Mouse (Mus musculus): Measurements from ENCODE around the gene Vps35l.
A peak's percentile ranks its signal among the peaks of the same experiment; 100 is the strongest.

Gene Vps35l

DNA sequence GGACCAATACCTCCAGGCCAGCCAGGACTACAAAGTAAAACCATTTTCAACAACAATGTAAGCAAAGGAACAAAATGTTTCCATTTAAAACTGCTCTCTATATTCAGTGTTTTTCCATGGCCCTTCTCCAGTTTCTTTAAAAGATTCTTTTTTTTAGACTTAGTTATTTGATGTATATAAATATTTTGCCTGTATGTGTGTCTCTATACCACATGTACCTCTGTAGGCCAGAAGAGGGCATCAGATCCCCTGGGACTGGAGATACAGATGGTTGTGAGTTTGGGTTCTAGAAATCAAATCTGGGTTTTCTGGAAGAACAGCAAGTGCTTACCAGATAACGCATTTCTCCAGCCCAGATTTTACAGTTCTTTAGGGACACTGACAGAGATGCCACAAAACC, 1.3 kb upstream of the Vps35l start:
- no peak for DNase-seq (ENCODE audit: low spot score)

DNA sequence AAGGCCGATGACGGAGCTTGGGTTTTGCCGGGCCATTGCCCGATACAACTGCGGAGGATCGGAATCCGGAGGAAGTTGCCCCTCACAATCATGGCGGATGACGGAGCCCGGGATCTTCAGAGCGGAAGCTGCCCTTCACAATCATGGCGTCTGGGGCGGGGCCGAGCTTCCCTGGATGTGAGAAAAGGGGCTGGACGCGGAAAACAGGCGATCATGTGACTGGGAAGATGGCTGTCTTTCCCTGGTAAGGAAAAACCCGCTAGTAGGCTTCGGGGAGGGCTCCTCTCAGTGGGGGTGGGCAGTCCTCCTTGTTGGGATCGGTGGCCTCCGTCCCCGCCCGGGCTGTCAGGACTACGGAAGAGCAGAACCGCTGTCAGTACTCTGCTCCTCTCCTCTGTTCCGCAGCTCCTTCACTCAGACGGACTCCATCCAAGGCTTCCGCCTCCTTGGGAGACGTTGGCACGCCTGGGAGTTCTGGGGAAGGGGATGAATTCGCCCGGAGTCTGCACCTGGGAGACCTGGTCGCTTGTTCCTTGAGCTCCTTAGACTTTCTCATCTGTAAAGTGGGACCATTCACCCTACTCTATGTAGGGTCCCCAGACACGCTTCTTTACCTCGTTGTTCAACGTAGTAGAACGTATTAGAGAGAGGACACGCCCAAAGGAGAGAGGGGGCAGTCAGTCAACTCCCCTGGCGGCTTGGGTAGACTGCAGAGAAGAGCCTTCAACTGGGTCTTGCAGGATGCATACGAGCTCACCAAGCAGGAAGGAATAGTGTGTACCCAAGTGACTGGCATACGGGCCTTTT, 709 bp downstream of the Vps35l start:
- peak; percentile 97 for DNase-seq (ENCODE audit: low spot score)

DNA sequence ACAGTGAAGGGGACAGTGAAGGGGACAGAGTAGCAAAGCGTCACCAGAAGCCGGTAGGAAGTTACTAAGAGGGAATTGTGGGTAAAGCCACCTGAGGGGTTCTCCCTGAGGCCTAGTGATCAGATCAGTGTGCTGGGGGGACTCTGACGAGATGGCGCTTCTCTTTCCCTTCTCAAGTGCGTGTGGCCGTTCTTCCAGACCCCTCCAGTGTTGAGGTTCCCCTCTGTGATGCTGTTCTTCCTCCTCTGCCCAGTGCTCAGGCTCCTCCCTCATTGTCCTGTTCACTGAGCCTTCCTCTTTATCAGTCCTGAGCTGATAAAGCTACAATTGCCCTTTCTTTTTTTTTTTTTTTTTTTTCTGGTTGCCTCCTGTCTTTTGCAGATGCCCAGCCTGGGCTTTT, 2.3 kb downstream of the Vps35l start:
- DNase-seq (ENCODE audit: low spot score), result no peak

DNA sequence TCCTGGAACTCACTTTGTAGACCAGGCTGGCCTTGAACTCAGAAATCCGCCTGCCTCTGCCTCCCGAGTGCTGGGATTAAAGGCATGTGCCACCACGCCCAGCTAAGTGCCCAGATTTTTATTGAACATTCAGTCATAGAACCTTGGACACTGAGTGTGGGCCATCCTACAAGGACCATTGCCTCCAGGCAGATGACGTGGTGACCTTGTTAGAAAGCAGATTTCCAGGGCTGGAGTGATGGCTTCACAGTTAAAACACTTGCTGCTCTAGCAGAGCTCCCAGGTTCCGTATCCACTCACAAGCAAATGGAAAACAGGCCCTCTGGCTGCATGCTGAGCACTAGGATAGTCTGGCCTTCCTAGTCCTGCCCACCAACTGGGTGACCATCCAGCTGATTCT, 4.7 kb downstream of the Vps35l start:
- DNase-seq (ENCODE audit: low spot score), result no peak

DNA sequence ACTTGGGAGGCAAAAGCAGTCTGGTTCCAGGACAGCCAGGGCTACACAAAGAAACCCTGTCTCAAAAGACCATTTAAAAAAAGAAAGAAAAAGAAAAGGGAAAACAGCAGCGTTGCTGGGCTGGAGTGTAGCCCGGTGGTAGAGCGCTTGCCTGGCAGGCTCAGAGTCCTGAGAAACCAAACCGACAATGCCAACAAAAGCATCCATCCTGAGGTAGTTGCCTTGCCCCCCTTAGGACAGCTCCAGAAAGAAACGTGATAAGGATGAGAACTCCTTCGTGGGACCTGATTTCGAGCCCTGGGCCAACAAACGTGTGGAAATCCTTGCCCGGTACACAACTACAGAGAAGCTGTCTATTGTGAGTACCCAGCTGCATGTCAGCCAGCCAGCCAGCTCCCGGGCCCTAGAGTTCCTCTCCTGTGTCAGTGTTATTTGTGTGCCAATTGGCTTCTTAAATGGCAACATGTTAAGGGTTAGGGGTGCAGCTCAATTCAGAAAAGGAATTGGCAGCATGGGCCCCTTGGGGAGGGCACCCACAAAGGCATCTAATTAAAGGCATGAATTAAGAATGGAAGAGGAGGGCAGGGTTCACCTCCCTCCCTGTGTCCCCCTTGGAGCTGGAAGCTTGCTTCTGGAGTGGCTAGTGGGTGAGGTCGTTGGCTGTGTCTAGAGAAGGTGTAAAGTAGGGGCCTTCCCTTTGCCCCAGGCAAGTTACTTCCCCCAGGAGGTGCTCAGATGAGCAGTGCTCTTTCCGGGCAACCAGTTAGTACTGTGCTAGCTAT, 8.1 kb downstream of the Vps35l start:
- DNase-seq (ENCODE audit: low spot score), result peak; percentile 43

DNA sequence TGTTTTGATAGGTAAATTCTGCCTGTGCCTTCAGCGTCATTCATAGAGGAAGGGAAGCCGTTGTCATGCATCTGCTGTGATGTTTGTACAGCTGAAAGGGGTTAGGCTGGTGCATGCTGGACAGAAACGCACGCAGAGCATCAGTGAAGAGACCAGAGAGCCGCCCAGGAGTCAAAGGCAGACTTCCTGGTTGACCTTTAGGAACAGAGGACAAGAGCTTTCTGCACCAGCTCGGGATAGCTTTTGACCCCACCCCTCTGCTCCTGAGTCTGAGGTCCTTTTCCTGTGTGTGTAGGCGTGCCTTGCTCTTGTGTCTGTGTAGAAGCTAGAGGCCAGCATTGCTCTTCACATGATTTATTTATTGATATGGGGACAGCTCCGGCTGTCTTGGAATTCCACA, 9.7 kb downstream of the Vps35l start:
- no peak for DNase-seq (ENCODE audit: low spot score)

DNA sequence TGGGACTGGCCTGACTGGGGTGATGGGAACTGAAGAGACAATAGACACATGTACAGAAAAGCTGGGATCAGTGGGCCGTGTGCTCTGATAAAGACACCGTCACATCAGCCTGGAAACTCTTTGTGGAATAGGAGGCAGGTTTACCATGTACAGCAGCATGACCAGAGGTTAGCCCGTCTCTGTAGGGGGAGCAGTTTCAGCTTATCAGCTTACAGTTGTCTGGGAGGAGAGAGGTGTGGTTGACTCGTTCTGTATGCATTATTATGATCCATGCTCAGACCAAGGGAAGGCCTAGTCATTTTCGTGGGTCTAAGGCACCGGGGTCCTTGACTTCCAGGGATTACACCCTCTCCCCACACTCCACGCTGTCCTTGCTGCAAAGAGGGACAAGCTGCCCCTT, 11.6 kb downstream of the Vps35l start:
- DNase-seq (ENCODE audit: low spot score), result no peak

DNA sequence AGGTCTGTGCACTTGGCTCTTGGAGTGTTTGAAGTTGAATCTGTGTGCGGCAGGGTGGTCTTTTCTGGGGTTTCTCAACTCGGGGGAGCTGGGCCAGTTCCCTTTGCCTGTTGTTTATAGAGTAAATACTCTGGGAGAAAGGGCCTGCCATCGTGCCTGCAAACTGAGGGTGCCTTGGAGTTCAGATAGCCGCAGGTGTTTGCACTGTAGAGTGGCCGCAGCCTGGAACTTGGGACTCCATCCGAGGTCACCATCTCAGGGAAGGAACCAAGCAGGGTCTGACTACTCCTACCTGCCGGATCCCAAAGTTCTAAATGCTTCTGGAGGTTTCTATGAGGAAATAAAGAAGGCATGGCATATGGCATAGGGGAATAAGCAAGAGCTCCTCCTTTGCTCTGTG, 15.7 kb downstream of the Vps35l start:
- DNase-seq (ENCODE audit: low spot score), result no peak

DNA sequence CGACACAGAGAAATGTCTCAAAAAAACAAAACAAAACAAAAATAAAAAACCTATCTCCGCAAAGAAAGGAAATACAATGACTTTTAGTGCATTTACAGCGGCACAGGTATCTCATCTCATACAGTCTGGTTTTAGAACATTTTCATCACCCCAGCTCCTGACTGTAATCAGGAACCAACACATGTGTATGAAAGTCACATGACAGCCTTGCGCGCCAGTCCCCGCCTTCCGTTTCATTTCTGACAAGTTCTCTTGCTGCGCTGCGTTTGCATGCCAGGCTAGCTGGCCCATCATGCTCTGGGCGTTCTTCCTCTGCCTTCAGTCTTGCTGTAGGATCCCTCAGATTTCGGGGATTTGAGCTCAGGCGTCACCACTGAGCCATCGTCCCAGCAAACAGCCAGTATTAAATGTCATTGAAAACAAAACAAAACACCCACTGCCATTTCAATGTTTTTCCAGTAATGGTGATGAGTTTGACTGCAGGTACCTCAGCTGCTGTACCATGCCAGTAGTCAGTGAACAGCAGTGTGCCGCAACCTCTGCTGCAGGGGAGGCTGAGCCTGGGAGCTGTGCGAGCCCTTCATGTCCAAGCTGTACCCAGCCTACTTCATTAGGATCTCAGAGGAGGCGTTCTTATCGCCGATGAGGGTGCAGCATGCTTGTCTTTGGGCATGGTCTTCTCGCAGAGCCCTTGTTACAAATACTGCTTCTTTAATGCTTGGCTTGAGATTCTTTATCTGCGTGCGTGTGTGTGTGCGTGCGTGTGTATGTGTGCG, 16.7 kb downstream of the Vps35l start:
- no peak for DNase-seq (ENCODE audit: low spot score)

DNA sequence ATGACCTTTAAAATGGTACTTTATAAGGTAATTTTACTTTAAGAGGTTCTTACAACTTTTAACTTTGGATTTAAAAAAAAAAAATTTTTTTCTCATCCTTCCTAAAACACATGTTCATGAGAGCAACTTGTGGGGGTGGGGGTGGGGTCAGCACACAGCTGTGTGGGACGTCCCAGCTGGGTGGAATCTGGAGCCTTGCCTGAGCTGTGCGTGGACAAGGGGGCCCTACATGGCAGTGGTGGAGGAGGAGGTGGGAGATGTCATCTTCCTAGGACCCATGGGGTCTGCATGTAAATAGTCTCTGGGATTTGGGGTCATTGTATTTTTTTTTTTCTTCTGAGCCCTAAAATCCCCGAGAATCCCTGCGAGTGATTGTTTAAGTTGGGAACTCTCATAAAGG, 18.3 kb downstream of the Vps35l start:
- no peak for DNase-seq (ENCODE audit: low spot score)

DNA sequence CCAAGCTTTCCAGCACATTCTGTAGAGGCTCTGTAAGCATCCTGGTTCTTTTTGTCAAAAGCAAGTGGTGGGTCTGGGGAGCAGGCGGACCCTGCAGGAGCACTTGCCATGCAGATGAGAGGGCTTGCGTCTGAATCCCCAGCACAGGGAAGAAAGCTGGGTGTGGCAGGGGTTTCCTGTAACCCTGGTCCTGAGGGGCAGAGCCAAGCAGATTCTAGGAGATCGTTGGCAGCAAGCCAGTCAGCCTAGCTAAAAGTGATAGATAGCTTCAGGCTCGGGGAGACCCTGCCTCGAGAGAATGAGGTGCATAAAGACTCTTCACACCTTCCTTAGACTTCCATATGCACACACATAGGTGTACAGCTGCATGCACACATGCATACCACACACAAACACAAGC, 19.3 kb downstream of the Vps35l start:
- no peak for DNase-seq (ENCODE audit: low spot score)

DNA sequence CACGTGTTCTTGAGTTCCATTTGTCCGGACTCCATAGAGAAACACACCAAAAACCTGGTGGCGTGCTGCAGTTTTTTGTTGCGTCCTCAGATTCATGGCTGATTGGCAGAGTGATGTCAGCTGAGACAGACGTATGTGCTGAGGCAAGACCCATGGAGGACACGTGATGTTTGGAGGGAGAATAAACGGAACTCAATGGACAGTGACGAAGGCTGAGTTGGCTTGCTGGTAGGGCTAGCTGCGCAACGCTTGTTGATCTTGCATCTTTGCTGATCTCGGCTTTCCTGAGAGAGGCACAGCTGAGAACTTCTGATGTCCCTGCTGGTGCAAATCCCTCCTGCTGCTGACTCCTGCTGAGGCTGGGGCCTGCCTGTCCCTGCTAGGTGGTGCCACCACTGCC, 23.9 kb downstream of the Vps35l start:
- no peak for DNase-seq (ENCODE audit: low spot score)

DNA sequence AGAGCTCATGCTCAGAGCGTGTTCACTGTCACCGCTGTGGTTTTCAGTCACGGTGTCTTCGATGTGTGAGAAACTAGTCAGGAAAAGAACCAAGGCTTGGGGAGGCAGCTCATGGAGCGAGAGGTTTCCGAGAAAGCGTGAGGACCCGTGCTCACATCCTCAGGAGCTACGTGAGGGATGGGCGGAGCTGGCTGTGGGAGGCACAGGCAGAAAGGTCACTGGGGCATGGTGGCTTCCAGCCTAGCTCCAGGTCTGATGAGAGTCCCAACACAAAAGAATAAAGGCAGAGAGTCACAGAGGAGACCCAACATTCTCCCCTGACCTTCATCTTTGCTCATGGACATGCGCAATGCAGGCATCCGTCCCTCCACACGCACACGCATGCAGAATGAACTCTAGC, 24.7 kb downstream of the Vps35l start:
- no peak for DNase-seq (ENCODE audit: low spot score)

DNA sequence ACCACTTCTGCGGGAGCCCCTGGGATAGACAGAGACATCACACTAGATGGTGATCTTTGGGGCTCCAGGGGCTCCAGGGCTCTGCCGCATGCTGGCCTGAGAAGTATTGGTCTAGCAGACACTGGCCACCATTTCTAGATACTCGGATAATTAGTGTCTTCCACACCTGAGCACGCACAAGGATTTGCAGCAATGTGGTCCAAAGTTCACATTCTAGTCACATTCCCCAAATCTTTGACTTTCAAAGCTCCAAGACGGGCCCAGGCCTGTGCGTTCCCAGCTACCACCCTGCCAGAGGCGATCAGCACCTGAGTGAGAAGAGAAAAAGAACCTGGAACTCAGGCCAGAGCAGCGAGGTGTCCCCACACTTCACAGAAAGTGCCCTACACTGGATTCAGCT, 25.6 kb downstream of the Vps35l start:
- DNase-seq (ENCODE audit: low spot score), result no peak

DNA sequence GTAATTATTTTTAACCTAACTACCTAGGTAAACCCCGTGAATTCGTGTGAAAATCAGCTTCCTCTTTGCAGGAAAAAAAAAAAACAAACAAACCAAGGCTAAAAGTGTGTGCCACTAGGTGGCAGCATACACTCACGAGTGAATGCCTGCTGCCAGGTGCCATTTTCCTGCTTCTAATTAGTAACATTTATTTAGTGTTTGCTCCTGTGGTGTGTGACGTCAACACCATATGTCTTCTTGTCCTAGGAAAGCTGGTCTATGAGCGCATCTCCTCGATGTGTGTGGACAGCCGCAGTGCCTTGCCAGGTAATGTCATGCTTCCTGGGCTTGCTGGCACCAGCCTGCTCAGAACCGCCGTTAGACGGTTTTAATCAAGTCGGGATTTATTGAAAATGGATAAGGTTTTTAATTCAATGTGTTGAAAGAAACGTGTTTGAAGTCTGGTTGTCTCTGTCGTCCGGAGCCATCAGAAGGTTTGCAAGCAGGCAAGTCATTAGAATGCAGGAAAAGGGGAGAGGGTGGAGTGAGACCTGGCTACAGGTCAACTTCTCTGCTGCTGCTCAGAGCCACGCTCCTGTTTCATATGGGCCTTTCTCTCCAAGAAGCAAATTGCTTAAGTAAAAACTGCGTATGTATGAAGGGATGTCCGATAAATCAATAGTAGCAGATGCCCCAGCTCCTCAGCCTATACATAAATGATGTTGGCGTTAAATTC, 26.2 kb downstream of the Vps35l start:
- DNase-seq (ENCODE audit: low spot score), result peak; percentile 80

DNA sequence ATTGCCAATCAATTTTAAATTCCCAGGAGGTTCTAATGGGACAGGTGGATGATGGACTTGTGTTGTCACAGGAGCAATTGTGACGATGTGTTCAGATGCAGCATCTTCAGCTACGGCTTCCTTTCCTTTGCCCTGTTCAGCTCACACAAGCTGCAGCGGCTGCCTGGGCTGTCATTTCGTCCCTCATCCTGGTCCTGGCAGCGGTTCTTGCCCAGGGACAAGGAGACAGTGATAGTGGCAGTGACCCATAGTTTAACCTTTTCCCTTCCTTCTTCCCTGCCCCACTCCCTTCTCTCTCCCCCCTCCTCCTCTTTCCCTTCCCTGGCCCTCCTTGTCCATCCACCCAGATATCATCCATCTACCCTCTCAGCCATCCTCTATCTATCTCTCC, 26.8 kb downstream of the Vps35l start:
- DNase-seq (ENCODE audit: low spot score), result no peak

DNA sequence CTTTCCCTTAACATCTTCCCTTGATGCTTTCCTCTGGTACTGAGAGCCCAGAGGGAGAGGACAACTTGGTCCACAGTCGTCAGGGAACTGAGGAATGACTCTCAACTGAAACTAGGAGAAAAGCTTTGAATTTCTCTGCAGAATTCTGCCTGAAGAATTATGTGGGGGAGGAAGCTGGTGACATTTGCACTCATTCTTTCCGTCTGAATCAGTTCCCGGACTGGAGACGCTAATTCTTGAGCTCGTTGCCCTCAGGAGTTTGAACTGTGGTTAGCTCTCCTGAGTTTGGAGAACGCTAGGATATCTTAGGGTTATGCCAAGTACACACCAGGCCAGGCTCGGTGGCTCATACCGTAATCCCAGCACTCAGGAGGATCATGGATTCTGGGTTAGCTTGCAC, 29.2 kb downstream of the Vps35l start:
- no peak for DNase-seq (ENCODE audit: low spot score)

DNA sequence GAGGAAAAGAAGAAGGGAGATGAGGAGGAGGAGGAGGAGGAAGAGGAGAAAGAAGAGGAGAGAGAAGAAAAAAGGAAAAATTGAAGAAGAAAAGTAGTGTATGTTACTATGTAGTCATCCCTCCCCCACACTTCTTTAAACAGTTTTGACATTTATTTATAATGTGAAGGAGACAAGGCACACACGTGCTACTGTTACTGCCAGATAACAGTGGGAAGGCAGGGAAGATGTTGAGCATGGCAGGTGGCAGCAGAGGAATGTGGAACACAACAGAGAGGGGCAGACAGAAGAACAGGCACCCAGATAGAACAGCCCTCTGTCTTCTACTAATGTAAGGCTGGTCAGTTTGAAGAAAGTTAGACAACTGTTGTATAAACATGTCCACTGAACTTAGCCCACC, 29.6 kb downstream of the Vps35l start:
- DNase-seq (ENCODE audit: low spot score), result no peak

DNA sequence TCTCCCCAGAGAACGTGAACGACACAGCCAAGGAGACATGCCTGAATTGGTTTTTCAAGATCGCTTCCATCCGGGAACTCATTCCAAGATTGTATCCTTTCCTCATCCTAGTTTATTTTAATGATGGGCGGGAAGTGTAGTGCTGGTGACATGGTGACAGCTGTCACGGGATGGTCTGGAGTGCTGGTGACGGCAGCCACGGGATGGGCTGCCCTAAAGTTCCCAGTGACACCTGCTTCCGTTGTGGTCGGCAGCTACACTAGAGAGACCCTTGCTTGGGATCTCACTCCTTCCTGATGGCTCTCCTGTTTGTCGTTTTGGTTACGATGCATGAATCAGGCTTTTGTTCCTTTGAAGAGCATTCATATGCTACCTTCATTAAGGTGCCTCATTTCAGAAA, 33.0 kb downstream of the Vps35l start:
- DNase-seq (ENCODE audit: low spot score), result no peak

DNA sequence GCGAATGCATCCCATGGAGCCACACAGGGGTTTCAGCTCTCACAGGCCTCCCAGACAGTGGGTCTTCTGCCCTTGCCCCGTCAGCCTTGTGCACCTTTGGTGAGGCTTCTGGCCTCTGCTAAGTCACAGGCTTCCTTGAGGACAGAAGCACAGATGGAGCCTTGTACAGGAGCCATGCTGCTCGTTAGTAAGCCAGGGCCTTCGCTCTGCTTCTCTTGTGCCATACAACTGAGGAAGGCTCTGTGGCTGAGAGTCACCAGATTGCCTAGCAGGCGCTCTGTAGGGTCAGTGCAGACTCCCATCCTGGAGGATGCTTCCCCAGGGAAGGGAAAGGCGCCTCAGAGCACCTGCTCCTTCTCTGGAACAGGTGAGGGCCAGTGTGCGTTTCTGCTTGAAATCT, 36.0 kb downstream of the Vps35l start:
- no peak for DNase-seq (ENCODE audit: low spot score)

DNA sequence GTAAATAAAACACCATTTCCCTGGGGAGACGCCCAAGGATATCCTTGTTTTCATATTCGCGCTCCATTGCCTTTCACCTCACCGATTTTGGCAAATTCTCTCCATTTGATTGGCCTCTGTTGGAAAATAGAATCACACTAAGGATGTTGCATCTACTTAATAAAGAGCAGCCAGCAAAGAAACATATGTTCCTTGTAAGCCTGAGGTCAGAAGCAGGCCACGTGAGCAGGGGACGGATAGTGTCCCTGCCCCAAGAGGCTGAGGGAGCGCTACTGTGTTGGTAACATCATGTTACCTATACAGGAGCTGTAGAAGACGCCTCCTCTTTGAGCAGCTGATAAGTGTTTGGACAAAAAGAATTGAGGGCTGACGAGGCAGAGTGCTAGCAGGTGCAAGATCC, 36.5 kb downstream of the Vps35l start:
- no peak for DNase-seq (ENCODE audit: low spot score)
